Mouse (Mus musculus) heart, adult 11 months (tissue): ENCODE measurements around the gene Sec14l5.

Source experiments
- DNase-seq: peaks from one replicate; pipeline ENCODE4 v3.0.0; 2022

Gene Sec14l5

GRCm38 (mm10) chr16:5147037-5147385, at the start of gene Sec14l5:
Sec14l5 (plus strand) TSS chr16:5147109.
- DNase-seq, result no peak

DNA sequence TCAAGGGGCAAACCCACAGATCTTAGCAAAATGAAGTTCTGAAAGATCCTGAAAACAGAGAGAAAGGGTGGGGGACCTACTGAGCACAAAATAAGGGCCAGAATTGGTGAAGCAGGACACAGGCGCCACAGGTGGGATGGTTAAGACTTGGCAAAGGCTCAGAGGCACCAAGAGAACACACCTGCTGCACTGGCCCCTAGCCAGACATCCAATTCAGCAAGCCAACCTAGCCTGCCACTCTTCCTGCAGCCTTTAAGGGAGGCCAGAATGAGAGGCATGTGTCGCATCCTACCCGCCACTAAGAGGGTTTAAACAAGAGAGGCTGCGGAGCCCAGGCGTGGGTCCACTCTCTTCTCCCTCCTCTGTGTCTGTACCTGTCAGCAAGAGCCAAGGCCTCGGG, 45.9 kb upstream of the Sec14l5 start:
- no peak for DNase-seq

DNA sequence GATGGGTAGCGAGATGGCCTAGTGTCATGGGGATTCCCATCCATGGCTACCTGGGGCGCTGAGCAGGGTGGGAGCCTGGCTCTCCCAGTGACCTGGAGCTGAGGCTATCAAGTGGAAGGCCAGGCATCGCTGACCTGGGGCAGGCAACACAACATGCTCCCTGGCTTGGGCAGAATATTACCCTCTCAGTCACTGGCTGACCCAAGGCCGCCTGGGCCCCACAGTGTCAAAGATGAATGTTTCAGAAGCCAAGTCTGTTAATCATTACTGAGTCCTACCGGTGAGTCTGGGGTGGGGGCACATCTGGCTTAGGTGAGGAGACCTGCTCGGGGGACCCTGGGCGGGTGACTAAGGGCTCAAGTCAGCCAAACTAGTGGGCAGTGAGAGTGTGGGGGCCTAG, 37.0 kb upstream of the Sec14l5 start:
- DNase-seq, result no peak

- no peak for DNase-seq
Measured at GRCm38 (mm10) chr16:5111021-5111420, 35.9 kb upstream of the Sec14l5 start.

GRCm38 (mm10) chr16:5113002-5113550, 33.8 kb upstream of the Sec14l5 start:
- no peak for DNase-seq

GRCm38 (mm10) chr16:5113582-5113981, 33.3 kb upstream of the Sec14l5 start:
- DNase-seq, result no peak

DNA sequence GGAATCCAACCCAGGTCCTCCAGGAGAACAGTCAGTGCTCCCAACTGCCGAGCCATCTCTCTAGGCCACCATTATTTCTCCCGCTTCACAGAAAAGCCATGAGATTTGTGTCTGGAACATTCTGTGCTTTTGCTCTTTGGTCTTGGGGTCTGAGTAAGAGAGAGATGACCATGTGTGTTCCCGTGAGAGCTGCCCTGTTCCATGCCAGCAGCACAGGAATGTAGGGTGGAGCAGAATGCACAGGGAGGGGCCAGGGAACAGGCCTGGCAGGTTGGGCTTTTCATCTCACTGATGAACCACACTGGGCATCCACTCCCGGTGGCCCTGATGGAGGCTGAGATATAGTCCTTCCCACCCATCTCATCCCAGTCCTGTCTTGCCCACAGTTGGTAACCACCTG, 27.5 kb upstream of the Sec14l5 start:
- DNase-seq, result no peak

- DNase-seq, result no peak
Measured at GRCm38 (mm10) chr16:5119845-5120244, 27.1 kb upstream of the Sec14l5 start.

DNA sequence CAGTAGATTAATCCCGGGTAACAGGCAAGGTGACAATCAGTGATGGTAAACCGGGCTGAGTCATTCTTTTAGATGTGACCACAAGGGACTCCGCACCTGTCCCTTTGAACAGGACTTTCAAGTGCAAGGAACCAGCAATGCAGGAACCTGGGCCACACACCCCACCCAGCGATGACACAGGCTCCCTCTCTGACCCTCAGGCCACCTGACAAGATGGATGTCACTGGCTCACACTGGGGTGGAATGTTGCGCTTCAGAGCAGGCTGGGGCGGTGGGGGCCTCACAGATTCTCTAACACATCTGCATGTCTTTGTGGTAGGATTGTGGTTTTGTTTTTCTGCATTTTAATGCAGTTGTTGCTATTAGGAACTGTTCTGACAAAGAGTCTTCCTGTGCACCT, 23.4 kb upstream of the Sec14l5 start:
- no peak for DNase-seq

GRCm38 (mm10) chr16:5130196-5130595, 16.7 kb upstream of the Sec14l5 start:
- peak; percentile 84 for DNase-seq

GRCm38 (mm10) chr16:5130766-5131165, 16.1 kb upstream of the Sec14l5 start:
- DNase-seq, result peak; percentile 100

DNA sequence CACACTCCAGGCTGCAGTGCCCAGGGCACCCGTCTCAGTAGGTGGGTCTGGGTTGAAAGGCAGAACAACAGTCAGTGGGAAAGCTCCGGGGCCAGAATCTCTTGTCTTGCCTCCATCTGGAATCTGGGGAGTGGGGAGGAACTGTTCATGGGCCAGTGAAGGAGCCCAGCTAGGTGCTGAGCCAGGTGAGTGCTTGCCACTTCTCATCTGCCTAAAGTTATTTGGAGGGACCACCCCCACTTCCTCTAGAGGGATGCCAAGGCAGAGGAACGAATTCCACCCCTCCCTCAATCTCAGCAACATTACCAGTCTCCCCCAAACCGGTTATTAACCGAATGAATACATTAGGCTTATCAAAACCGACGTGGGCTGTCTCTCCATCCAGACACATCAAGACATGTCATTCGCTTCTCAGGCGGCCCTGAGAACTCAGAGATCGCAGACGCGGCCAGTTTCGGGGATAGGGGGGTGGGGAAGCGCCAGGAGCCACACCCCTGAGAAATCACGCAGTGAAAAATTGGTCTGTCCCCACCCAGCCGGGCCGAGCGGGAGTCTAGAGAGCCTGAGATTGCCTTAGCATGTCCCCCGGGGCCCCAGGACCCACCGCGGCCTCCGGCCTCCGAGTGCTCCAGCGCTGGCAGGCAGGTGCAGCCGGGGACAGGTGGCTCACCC, 15.5 kb upstream of the Sec14l5 start:
- peak; percentile 97 for DNase-seq

- peak; percentile 98 for DNase-seq
Measured at GRCm38 (mm10) chr16:5132401-5132801, 14.5 kb upstream of the Sec14l5 start, which contains the start of gene Ppl. Ppl (minus strand) TSS chr16:5132421.

DNA sequence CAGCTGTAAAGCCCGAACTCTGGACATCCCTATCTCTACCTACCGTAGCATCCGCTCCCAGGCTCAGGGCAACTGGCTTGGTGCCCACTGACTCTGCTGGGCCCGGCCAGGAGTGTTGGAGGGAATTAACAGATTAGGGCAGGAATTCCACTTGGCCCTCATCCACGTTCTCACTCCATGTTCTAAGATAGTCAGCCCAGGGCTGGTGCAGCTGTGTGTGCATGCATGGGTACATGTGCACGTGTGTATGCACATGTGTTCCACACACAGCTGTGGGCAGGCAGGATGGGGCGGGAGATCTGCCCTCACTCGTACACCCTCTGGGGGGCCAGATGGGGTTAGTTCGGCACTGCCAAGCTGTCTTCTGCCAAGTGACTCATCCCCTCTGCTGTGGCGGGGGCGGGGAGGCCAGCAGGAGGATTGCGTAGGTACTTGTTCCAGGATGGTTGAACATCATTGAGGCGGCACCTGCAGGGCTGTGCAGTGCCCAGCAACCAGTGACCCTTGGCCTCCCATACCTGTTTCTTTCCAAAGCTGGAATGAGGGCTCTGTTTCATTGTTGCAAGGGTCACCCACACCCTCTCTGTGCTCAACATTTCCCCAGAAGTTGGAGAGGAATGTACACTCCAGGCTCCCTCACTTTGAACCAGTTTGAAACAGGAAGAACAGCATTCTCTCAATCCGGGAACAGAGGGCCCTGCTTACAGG, 12.1 kb upstream of the Sec14l5 start:
- DNase-seq, result peak; percentile 99

GRCm38 (mm10) chr16:5135551-5136261, 11.2 kb upstream of the Sec14l5 start:
- peak; percentile 97 for DNase-seq

DNA sequence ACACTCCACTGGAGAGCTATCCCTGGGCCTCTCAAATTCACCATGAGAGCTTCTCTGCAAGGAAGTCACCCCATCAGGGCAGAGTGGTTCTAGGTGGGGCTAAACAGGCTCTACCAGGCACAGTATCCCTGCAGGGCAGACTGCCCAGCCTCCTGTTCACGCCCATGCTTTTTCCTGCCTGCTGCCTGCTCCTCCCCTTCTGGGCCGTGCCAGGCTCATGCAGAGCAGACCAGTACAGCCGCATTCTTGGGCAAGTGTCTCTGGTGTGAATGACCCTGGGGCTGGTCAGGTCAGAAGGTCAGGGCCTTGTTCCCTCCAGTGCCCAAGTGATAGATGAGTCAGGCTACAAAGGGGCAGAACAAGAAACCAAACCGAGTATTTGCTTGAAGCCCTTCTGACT, 10.4 kb upstream of the Sec14l5 start:
- DNase-seq, result peak; percentile 98

- peak; percentile 85 for DNase-seq
Measured at GRCm38 (mm10) chr16:5137006-5137540, 9.8 kb upstream of the Sec14l5 start.

- DNase-seq, result peak; percentile 99
Measured at GRCm38 (mm10) chr16:5139741-5140140, 7.2 kb upstream of the Sec14l5 start.

GRCm38 (mm10) chr16:5145570-5145969, 1.3 kb upstream of the Sec14l5 start:
- peak; percentile 91 for DNase-seq

- peak; percentile 97 for DNase-seq
Measured at GRCm38 (mm10) chr16:5146367-5147036, 407 bp upstream of the Sec14l5 start.

DNA sequence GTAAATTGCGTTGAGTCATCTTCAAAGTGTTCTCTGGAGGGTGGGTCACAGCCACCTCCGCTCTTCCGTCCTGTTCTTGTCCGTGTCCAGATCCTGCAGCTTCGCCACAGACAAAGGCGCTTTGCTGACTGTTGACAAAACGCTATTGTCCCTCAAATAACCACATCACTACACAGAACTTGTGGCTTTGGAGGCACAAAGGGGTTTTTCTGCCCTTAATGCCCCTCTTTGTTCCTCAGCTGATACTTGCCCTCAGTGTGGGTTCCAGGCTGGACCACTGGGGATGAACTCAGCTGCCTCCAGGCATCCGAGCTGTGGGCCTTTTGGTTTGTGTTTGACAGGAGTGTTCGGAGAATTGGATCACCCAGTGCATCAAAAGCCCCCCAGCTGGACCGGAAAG, 3.6 kb downstream of the Sec14l5 start:
- no peak for DNase-seq

- DNase-seq, result no peak
Measured at GRCm38 (mm10) chr16:5153299-5154026, 6.6 kb downstream of the Sec14l5 start.
